Mouse (Mus musculus) adrenal gland, adult 18-20 months (tissue): Measurements from ENCODE around the gene Zbtb4. TPM values are rescaled to one million over a fixed set of nuclear protein-coding genes. Genes with fewer than 3 reads are reported as not detected.

Experiments used
- total RNA-seq, 2 experiments: library from RNA; stranded (reverse); gene quantifications; 1 replicate in 1 of 2; 2 replicates in 1 of 2; pipeline ENCODE4 v1.2.3; 2021

Gene Zbtb4
- total RNA-seq, 2 experiments from 2014 or later: 48.2 to 71.4 TPM

Other genes with a start within 250 kb of the Zbtb4 start
- gene Dnah2, start 216.8 kb upstream of the Zbtb4 start, total RNA-seq: under 1 TPM; 0.13 TPM
- under 1 TPM; 0.74 to 0.76 TPM for gene Efnb3, start 205.7 kb upstream of the Zbtb4 start, total RNA-seq
- gene Wrap53, start 185.7 kb upstream of the Zbtb4 start, total RNA-seq: 10 to 100 TPM in 1 of 2 experiments, 1 to 10 TPM in 1; 9.6 to 10.9 TPM
- 10 to 100 TPM; 48.4 to 53.4 TPM for gene Trp53, start 185.6 kb upstream of the Zbtb4 start, total RNA-seq
- gene Atp1b2, start 160.0 kb upstream of the Zbtb4 start, total RNA-seq: 10 to 100 TPM; 32.8 to 39.8 TPM
- not detected for gene Shbg, start 148.0 kb upstream of the Zbtb4 start, total RNA-seq
- gene Sat2, start 143.9 kb upstream of the Zbtb4 start, total RNA-seq: 1 to 10 TPM; 5.9 to 6.5 TPM
- gene Fxr2, start 132.9 kb upstream of the Zbtb4 start, total RNA-seq: 10 to 100 TPM; 83.5 to 90.2 TPM
- gene Sox15, start 110.6 kb upstream of the Zbtb4 start, total RNA-seq: not detected
- 100 to 1,000 TPM in 1 of 2 experiments, 10 to 100 TPM in 1; 95.7 to 117 TPM for gene Mpdu1, start 103.3 kb upstream of the Zbtb4 start, total RNA-seq
- gene Cd68, start 99.8 kb upstream of the Zbtb4 start, total RNA-seq: 10 to 100 TPM; 20.5 to 36.7 TPM
- gene Eif4a1, start 93.5 kb upstream of the Zbtb4 start, total RNA-seq: 100 to 1,000 TPM; 584 to 655 TPM
- gene Senp3, start 83.8 kb upstream of the Zbtb4 start, total RNA-seq: 10 to 100 TPM; 69.0 to 79.8 TPM
- gene Tnfsf13, start 80.1 kb upstream of the Zbtb4 start, total RNA-seq: 1 to 10 TPM; 2.8 to 5.3 TPM
- 10 to 100 TPM; 23.7 to 26.2 TPM for gene Tnfsf12, start 70.1 kb upstream of the Zbtb4 start, total RNA-seq
- gene Tnfsfm13, start 69.8 kb upstream of the Zbtb4 start, total RNA-seq: 1 to 10 TPM; 3.6 to 4.9 TPM
- gene Polr2a, start 7.3 kb upstream of the Zbtb4 start, total RNA-seq: 10 to 100 TPM; 55.4 to 79.7 TPM
- gene Slc35g3, start 3.9 kb upstream of the Zbtb4 start, total RNA-seq: not detected
- gene Chrnb1, start 30.0 kb downstream of the Zbtb4 start, total RNA-seq: 1 to 10 TPM; 1.3 to 3.9 TPM
- gene Fgf11, start 35.9 kb downstream of the Zbtb4 start, total RNA-seq: 10 to 100 TPM in 1 of 2 experiments, 1 to 10 TPM in 1; 3.0 to 13.0 TPM
- gene Tmem102, start 39.7 kb downstream of the Zbtb4 start, total RNA-seq: under 1 TPM; 0.36 to 0.51 TPM
- not detected for gene Gm39566, start 49.4 kb downstream of the Zbtb4 start, total RNA-seq
- gene Spem2, start 52.6 kb downstream of the Zbtb4 start, total RNA-seq: not detected
- gene Spem1, start 56.3 kb downstream of the Zbtb4 start, total RNA-seq: not detected
- 10 to 100 TPM; 19.7 to 24.9 TPM for gene Nlgn2, start 71.9 kb downstream of the Zbtb4 start, total RNA-seq
- 100 to 1,000 TPM; 145 TPM for gene Tmem256, start 72.6 kb downstream of the Zbtb4 start, total RNA-seq
- gene Plscr3, start 80.5 kb downstream of the Zbtb4 start, total RNA-seq: 10 to 100 TPM; 38.2 to 46.2 TPM
- gene Tnk1, start 92.8 kb downstream of the Zbtb4 start, total RNA-seq: under 1 TPM in 1 of 2 experiments, not detected in 1; 0.38 TPM
- gene Tmem95, start 112.1 kb downstream of the Zbtb4 start, total RNA-seq: not detected
- 1 to 10 TPM; 3.6 to 6.0 TPM for gene Kctd11, start 115.5 kb downstream of the Zbtb4 start, total RNA-seq
- 1 to 10 TPM in 1 of 2 experiments, under 1 TPM in 1; 0.43 to 1.5 TPM for gene Acap1, start 129.6 kb downstream of the Zbtb4 start, total RNA-seq
- under 1 TPM; 0.29 to 0.86 TPM for gene 2810408A11Rik, start 135.1 kb downstream of the Zbtb4 start, total RNA-seq
- gene Neurl4, start 135.2 kb downstream of the Zbtb4 start, total RNA-seq: 10 to 100 TPM; 48.5 to 53.9 TPM
- gene Gps2, start 148.0 kb downstream of the Zbtb4 start, total RNA-seq: 10 to 100 TPM; 47.3 to 52.4 TPM
- 100 to 1,000 TPM; 579 to 673 TPM for gene Eif5a, start 156.0 kb downstream of the Zbtb4 start, total RNA-seq
- gene Ybx2, start 169.9 kb downstream of the Zbtb4 start, total RNA-seq: 10 to 100 TPM; 14.2 to 32.6 TPM
- gene Slc2a4, start 182.3 kb downstream of the Zbtb4 start, total RNA-seq: 100 to 1,000 TPM in 1 of 2 experiments, 10 to 100 TPM in 1; 70.7 to 200 TPM
- gene Cldn7, start 198.9 kb downstream of the Zbtb4 start, total RNA-seq: under 1 TPM in 1 of 2 experiments, not detected in 1; 0.66 TPM
- gene Ctdnep1, start 215.2 kb downstream of the Zbtb4 start, total RNA-seq: 100 to 1,000 TPM; 114 to 123 TPM
- gene Elp5, start 216.6 kb downstream of the Zbtb4 start, total RNA-seq: 10 to 100 TPM; 62.7 to 81.3 TPM
- 100 to 1,000 TPM; 436 to 473 TPM for gene Gabarap, start 225.2 kb downstream of the Zbtb4 start, total RNA-seq
- 10 to 100 TPM; 51.5 to 57.5 TPM for gene Phf23, start 229.9 kb downstream of the Zbtb4 start, total RNA-seq
- gene Dvl2, start 234.7 kb downstream of the Zbtb4 start, total RNA-seq: 10 to 100 TPM; 13.8 to 14.9 TPM
- gene Acadvl, start 249.5 kb downstream of the Zbtb4 start, total RNA-seq: 1,000 to 10,000 TPM in 1 of 2 experiments, 100 to 1,000 TPM in 1; 522 to 1,041 TPM